Mouse (Mus musculus) left cerebral cortex, postnatal 10 days (tissue): ENCODE data around the gene Sit1. TPM values are rescaled to one million over a fixed set of nuclear protein-coding genes. Genes with fewer than 3 reads are reported as not detected.
"Not testable (repeated sequence)": the region's sequence is repeated elsewhere in the genome, so short reads cannot be mapped to it uniquely, and the experiment has no call there.

ENCODE experiments used
- DNase-seq, 2 experiments: peaks; one replicate each; pipeline ENCODE4 v3.0.0; 2021 to 2022; ENCODE audit warnings: low spot score in 2 of 2, mixed read lengths in 1 of 2; ENCODE audit errors: extremely low spot score in 1 of 2
- intact Hi-C: fragments of 180-260 bp; cut with DNase I; formaldehyde crosslinking; loops from one replicate; pipeline ENCODE4 v1.15.1; 2025
- total RNA-seq, 2 experiments: library from RNA; stranded (reverse); gene quantifications; 2 replicates each; pipeline ENCODE4 v1.2.3; 2021

Gene Sit1
- total RNA-seq, 2 experiments from 2014 or later = not detected

DNA sequence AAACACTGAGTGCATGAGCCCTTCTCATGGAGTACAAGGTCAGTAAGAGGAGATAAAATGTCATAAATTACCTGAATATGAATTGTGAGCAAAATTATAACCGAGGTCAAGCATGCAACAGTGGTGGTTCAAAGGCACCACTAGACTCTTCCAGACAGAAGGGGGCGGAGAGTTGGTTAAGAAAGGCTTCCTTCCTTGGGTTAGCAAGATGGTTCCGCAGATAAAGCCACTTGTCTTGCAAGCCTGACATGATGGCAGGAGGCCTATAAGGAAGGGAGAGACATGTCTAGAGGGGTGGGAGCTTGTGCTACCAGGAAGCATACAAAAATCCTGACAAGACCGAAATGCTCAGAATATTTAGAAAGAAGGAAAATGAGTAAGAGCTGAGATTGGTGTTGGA is 20.7 kb upstream of the Sit1 start:
- intact Hi-C loops = no loop called here

GRCm38 (mm10) chr4:43503506-43503905 is 20.0 kb upstream of the Sit1 start:
- no peak for DNase-seq
- intact Hi-C loops = no loop called here

More for the DNA sequence above, 20.7 kb upstream of the Sit1 start:
- DNase-seq = no peak

DNA sequence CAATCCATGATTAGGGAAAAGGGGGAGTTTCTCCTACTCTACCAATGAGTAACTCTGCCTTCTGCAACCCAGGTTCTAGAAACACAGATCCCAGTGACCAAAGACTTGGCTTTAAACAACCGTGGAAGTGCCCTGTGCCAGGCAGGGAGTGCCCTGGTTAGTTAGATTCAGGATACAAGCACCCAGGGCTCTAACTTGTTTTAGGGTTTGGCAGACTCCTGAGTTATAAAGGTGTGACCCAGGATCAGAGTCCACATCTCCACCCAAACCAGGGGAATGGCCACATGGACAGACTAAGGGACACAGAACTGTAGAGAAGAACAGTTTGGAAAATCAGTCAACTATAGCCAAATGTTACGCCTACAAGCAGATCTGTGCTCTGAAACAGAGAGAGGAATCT is 19.5 kb upstream of the Sit1 start:
- no peak for DNase-seq
- intact Hi-C loops = no loop called here

DNA sequence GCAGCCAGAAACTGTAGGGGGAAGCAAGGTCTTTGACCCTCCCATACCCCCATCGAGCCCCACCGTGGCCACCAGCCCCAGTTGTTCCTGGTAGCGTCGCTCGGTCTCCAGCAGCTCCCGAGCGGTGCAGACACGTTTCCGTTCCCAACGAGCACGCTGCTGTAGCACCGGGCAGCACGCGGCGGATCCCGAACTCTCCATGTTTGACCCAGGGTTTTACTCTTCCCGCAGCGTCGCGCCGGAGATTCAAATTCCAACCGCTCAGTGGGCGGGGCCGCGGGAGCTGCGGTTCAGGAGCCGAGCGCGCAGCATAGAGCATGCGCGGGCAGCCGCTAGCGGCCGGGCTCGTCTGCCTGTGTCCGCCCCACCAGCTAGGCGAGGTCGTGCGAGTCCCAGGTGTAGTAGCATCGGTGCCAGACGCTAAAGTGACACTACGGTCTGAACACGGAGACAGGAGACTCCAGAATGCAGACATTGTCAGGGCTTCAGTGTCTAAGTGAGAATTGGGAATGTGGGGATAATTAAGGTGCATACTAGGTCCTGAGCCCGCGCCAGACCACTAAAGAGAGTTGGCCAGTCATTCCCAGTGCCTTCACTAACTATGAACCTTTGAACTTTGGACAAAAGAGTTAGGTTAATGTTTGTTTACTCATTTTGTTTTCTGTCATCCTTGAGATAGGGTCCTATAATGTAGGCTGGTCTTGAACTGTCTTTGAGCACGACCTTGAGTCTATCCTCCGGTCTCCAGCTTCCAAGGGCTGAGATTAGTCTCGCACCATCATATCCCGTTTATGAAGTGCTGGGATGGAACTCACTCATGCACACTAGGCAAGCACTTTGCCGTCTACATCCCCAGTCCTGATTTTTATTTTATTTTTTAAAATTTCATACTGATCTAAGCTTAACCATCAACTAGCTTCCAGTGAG is 16.1 kb upstream of the Sit1 start, which contains the start of gene Arhgef39:
Gene Arhgef39, minus strand, starts transcription at position 289 of the 927 bp plus-strand sequence.
- peak; percentile 59 to 91 for DNase-seq
- intact Hi-C loops = no loop called here

- intact Hi-C loops = no loop called here
- DNase-seq = no peak
Measured at GRCm38 (mm10) chr4:43498983-43499382, 15.4 kb upstream of the Sit1 start.

- no peak for DNase-seq
- intact Hi-C loops = no loop called here
Measured at GRCm38 (mm10) chr4:43497946-43498345, 14.4 kb upstream of the Sit1 start.

DNA sequence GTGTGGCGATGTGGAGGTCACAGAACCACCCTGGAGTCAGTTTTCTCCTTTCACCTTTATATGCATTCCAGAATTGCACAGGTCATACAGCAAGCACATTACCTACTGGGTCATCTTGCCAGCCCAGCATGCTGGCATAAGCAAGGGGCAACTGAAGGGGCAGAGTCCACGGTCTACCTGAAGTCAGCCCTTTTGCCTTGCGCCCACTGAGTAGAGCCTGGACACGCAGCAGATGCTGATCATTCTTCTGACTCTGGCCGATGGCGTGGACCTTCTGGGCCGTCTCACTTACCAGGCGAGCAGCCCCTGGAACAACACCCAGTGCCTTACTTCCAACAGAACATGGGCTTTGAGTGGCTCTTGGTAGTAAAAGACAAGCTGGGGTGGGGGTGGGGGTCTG is 13.9 kb upstream of the Sit1 start:
- DNase-seq = no peak
- intact Hi-C loops = no loop called here

DNA sequence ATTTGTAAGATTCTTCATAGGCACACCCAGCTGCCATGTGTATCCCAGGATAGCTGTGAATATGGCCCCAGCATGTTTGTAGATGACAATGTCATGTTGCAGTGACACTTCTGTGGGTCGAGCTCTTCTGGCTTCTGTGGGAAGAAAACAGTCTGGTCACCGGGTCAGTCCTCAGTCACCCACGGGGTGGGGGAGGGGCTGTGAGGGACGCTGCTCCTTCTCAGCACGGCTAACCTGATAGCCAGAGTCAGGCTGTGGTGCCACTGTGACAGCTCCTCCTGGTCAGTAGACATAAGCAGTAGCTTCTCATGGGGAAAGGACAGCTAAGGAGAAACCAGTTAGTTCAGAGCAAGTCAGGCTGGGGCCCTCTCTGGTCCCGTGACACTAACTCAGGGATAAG is 13.1 kb upstream of the Sit1 start:
- intact Hi-C loops = no loop called here

DNA sequence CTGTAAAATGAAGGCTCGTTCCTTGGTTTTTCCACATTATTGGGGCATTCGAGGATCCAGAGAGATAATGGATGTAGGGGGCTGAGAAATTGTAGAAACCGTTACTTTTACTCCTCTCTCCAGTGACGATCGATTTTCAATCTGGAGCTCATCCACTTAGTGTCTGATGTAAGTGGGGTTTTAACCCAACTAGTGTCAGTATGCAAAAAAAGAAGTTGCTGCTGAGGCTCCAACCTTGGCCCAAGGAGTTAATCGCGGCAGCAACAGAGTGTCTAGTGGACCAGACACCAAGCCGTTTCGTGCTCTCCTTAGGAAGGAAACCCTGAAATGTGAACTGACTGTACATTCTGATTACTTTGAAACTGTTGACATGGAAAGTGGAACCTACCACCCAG is 10.3 kb upstream of the Sit1 start:
- intact Hi-C loops = loop anchor here (5.0 kb wide), 2 partner anchors 33 to 63 kb away; no protein-coding TSS in a partner anchor
- DNase-seq = no peak

More for the DNA sequence above, 13.1 kb upstream of the Sit1 start:
- DNase-seq = no peak

- intact Hi-C loops = loop anchor here (5.0 kb wide), 2 partner anchors 34 to 64 kb away; no protein-coding TSS in a partner anchor
- peak; percentile 95 to 96 for DNase-seq
Measured at GRCm38 (mm10) chr4:43493186-43493845, 9.8 kb upstream of the Sit1 start.

DNA sequence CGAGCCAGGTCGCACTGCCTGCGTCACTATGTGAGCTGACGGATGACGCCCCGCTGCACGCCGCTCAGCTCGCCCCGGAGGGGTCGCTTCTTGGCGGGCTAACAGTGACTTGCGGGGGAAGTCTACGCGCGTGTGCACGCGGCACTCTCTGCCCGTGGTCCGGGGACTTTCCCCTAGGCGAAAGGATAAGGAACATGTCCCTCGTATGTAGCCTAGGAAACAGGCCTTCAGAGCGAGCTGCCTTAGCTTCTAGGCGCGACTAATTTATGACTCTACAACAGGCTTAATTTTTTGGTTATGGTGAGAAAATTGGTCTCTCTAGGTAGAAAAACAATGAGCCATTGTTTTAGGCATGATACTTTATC is 9.3 kb upstream of the Sit1 start, which contains the start of gene Ccdc107:
Gene Ccdc107, plus strand, starts transcription at position 80 of the 365 bp plus-strand sequence.
- DNase-seq = peak; percentile 92 to 94
- intact Hi-C loops = loop anchor here (5.0 kb wide), 2 partner anchors 34 to 64 kb away; no protein-coding TSS in a partner anchor

GRCm38 (mm10) chr4:43492101-43492820 is 8.7 kb upstream of the Sit1 start:
- intact Hi-C loops = loop anchor here (5.0 kb wide), 2 partner anchors 35 to 65 kb away; no protein-coding TSS in a partner anchor
- DNase-seq = no peak

DNA sequence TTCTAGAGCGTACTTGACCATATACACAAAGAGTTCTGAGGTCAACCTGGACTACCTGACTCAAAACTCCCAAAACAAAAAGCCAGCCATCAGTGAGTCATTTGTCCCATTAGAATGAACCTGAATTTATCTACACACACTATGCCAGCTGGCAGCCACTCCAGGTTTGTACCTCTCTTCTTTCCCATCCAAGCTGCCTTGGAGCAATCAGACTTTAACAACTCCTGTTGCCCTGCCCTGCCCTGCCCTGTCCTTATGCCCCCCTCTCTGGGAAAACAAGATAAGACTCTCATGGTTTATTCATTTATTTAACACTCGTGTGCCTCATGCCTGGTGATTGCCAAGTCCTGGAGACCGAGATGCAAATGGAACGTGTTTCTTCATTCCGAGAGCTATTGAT is 7.3 kb upstream of the Sit1 start:
- intact Hi-C loops = loop anchor here (5.0 kb wide), 2 partner anchors 36 to 66 kb away; no protein-coding TSS in a partner anchor
- DNase-seq = no peak

- intact Hi-C loops = loop anchor here (1.0 to 5.0 kb wide), 3 partner anchors 38 to 69 kb away; no protein-coding TSS in a partner anchor
- DNase-seq = no peak
Measured at GRCm38 (mm10) chr4:43489611-43490010, 6.1 kb upstream of the Sit1 start.

DNA sequence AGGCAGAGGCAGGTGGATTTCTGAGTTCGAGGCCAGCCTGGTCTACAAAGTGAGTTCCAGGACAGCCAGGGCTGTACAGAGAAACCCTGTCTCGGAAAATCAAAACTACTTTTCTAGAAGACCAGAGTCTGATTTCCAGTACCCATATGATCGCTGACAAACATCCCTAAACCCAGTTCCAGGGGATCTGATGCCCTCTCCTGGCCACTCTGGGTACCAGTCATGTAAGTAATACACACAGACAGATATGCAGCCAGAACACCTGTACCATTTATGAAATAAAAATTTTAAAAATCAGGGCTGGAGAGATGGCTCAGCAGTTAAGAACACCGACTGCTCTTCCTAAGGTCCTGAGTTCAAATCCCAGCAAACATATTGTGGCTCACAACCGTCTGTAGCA is 2.1 kb upstream of the Sit1 start:
- intact Hi-C loops, DNase-seq: not testable (repeated sequence)

GRCm38 (mm10) chr4:43482591-43482990 is 943 bp downstream of the Sit1 start:
- intact Hi-C loops = no loop called here
- no peak for DNase-seq

GRCm38 (mm10) chr4:43481894-43482456 is 1.6 kb downstream of the Sit1 start:
- DNase-seq = no peak

GRCm38 (mm10) chr4:43480985-43481384 is 2.5 kb downstream of the Sit1 start:
- no peak for DNase-seq
- intact Hi-C loops = no loop called here

More at GRCm38 (mm10) chr4:43481894-43482456, 1.6 kb downstream of the Sit1 start:
- intact Hi-C loops = no loop called here
